Mouse (Mus musculus) stomach, embryonic 15.5 days (tissue): ENCODE data around the gene Kif2a. TPM values are rescaled to one million over a fixed set of nuclear protein-coding genes. Genes with fewer than 3 reads are reported as not detected.

Experiments
- ATAC-seq: fragments of 200-750 bp; cut with Nextera tagmentation; 2 replicates; pipeline ENCODE4 v1.8.0; 2017; ENCODE audit warnings: low read depth, moderate number of reproducible peaks, moderate TSS enrichment; ENCODE audit not compliant: insufficient read depth, low FRiP score
- H3K27ac ChIP-seq: fragments of 300-500 bp; sonication (generic); 2 replicates; pipeline ENCODE4 v1.5.1; 2015; ENCODE audit warnings: mild to moderate bottlenecking, inconsistent platforms
- H3K27me3 ChIP-seq: fragments of 300-500 bp; sonication (generic); replicated peaks from 2 replicates; pipeline ENCODE4 v1.6.1; 2015; ENCODE audit warnings: inconsistent platforms
- H3K36me3 ChIP-seq: fragments of 300-500 bp; sonication (generic); 2 replicates; pipeline ENCODE4 v1.6.1; 2015; ENCODE audit warnings: inconsistent platforms
- H3K4me1 ChIP-seq: fragments of 300-500 bp; sonication (generic); 2 replicates; pipeline ENCODE4 v1.6.1; 2015; ENCODE audit warnings: inconsistent platforms
- H3K4me2 ChIP-seq: fragments of 300-500 bp; sonication (generic); 2 replicates; pipeline ENCODE4 v1.6.1; 2015; ENCODE audit warnings: mild to moderate bottlenecking, inconsistent platforms
- H3K4me3 ChIP-seq: fragments of 300-500 bp; sonication (generic); replicated peaks from 2 replicates; pipeline ENCODE4 v1.5.1; 2015; ENCODE audit warnings: inconsistent platforms
- H3K9ac ChIP-seq: fragments of 300-500 bp; sonication (generic); 2 replicates; pipeline ENCODE4 v1.6.1; 2015; ENCODE audit warnings: inconsistent platforms
- H3K9me3 ChIP-seq: fragments of 300-500 bp; sonication (generic); 2 replicates; pipeline ENCODE4 v1.6.1; 2016; ENCODE audit warnings: inconsistent platforms
- WGBS: fragments of 180-500 bp; shearing (Covaris S2); methylation state at CpG from one replicate; pipeline ENCODE4 v1.1.7; 2015; 5-methylcytosine and 5-hydroxymethylcytosine counted together
- polyA plus RNA-seq: library from polyadenylated mRNA; unstranded; fragments of >200 nt; fragmentation: Nextera tagmentation; extraction: Ambion mirVana; gene quantifications from 2 replicates; pipeline ENCODE4 v1.2.1, GENCODE M21; 2015

Gene Kif2a
- polyA plus RNA-seq, 1 experiment from 2014 or later, result 21.5 TPM

DNA sequence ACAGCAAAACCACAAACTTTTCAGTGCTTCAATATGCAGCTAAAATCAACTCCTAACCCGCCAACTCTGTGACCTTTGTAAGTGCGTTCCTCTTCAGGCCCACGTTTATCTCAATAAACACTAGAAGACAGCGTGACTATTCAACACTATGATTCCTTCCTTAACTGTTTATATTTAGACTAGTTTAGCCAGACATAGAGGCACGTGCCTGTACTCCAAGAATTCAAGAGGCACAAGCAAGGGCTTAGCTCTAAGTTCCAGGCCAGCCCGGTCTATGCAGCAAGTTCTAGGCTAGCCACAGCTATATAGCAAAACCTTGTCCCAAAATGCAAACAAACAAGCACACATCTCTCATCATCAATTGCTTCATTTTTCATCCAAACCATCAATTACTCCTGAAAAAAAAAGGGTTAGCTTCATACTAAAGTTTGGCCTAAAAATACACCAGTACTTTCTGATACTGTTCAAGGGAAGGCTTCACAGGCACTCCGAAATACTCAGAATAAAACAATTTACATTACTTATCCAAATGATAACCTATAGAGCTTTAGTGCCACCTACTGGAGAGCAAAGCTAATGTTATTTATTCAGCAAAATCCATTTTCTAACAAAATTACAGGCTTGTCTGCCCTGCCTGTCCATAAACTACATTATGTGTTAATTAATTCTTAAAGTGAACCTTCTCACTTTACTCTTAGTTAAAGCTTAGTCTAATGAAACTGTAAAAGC, 103.4 kb downstream of the Kif2a start:
- Histone ChIP-seq H3K27me3 (no peaks in the 10 kb centered on the region), H3K27ac (no peak overlapping the region), H3K9me3 (no peaks in the 10 kb centered on the region), H3K9ac (no peak overlapping the region), H3K36me3 (peaks cover 3% of the 10 kb centered on the region; the same call in 1 of the 2 replicates), H3K4me2 (no peak overlapping the region), H3K4me1 (no peaks in the 10 kb centered on the region), H3K4me3 (no peak overlapping the region)
- 51% methylated on average over 7 of the region's 7 CpGs for WGBS
- ATAC-seq, result no peak

DNA sequence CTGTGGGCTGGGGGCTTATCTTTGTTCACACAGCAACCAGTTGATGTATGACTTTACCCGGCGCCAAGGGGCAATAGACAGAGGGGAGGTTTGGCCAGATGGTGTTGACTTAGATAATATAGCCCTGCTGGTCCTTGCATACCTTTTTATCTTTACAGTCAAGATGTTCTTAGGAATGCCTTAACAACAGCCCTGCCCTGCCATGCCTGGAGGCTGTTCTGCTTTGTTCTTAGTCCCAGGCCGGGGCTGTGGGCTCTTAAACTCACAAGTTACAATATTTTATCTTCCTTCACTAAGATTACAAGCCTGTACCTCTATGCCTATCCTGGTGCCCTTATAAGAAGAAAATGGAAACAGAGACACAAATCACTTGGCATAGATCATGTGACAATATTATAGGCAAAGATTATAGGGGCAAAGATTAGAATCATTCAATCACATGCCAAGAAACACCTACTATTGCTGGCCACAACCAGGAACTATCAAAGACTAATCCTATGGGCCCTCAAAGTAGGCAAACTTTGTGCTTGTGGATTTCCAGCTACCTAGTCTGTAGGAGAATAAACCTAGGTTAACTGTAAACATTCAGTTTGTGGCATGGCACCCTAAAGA, 108.7 kb downstream of the Kif2a start:
- 53% methylated on average over 3 of the region's 3 CpGs for WGBS
- Histone ChIP-seq H3K4me2 (no peak overlapping the region), H3K9ac (no peak overlapping the region), H3K4me3 (no peak overlapping the region), H3K27ac (no peak overlapping the region), H3K4me1 (no peaks in the 10 kb centered on the region), H3K36me3 (no peaks in the 10 kb centered on the region), H3K27me3 (no peaks in the 10 kb centered on the region), H3K9me3 (no peaks in the 10 kb centered on the region)
- ATAC-seq, result no peak

DNA sequence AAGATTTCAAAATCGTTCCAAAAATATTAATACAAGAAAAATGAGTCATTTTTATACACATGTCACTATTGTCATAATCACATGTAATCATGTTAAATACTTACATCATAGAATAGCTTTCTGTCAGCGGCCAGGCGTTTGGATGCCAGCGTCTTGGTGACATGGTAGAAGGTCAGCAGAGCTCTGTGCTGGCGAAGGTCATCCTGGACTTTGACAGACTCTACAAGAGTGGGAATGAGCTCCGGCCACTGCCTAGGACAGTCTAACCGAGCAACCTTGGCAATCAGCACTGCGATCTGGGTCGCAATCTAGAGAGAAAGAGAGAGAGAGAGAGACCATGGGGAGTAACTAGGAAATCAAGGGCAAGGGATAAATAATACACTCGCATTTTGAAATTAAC, 111.8 kb downstream of the Kif2a start:
- Histone ChIP-seq H3K4me3 (no peak overlapping the region), H3K36me3 (peaks cover 13% of the 10 kb centered on the region; the same call in 1 of the 2 replicates), H3K9ac (no peak overlapping the region), H3K27me3 (no peaks in the 10 kb centered on the region), H3K9me3 (no peaks in the 10 kb centered on the region), H3K4me2 (no peak overlapping the region), H3K4me1 (no peaks in the 10 kb centered on the region), H3K27ac (no peak overlapping the region)
- no peak for ATAC-seq
- WGBS, result 96% methylated on average over 10 of the region's 10 CpGs

Other genes starting within 250 kb of the Kif2a start
- gene Ipo11, start 85.2 kb downstream of the Kif2a start, polyA plus RNA-seq, result 43.2 and 43.8 TPM in 2 replicates
- gene Dimt1, start 75.0 kb downstream of the Kif2a start, polyA plus RNA-seq, result 37.9 and 39.0 TPM in 2 replicates